Mouse (Mus musculus) layer of hippocampus, adult 9-11 months (tissue): ENCODE measurements around the gene Tead1.

Source experiments
- DNase-seq: peaks from one replicate; pipeline ENCODE4 v3.0.0; 2022

The Tead1 gene

DNA sequence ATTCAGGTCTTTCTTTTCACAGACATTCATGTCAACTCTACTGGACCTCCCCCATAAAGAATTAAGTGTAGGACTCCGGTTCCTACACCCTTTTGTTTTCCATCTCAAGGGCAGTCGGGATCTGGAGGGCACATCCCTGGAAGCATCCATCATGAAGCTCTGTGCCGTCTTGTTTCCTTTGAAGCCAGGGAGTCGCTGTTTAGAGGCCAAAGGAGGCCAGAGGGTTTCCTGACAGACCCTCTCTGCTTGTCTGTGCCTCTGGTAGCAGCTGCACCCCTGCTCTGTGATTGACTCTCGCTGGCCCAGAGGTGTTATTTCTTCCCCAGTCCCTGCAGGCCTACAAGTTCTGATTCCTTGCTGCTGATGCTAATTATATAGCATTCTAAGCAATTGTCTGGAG, 259.8 kb downstream of the Tead1 start:
- DNase-seq: no peak

DNA sequence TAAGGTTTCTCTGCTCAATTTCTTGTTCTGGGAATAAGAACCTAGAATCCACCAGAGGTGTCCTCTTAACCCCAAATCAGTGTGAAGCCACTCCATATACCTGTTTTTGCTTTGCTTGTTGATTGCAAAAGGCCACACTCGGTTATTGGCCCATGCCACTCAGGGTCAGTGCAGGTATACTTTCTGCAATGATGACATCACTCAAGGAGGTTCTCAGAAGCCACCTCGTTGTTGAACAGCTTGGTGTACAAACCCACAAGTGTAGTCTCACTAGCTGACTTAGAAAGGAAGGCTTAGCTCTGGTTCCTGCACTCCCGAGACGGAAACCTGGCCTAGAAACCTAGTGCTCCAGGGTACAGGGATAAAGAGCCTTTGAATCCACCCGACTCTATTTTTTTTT, 263.4 kb downstream of the Tead1 start:
- DNase-seq: no peak

DNA sequence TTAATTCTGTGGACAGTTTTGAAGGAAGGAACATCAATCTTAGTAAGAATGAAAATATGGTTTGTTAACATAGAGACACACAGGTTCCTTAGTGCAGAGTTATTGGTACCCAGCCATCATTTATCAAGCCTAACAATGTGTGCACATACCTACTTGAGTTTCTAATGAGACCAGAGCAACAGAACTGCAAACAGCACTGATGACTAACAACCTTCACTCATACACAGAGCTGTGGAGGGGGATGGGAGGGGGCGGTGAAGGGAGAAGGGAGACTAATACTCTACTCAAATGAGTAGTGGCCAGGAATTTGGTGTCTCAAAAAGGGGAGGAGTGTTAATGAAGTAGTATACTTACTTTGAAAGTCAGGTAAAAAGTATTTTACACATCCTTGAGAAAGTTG, 263.9 kb downstream of the Tead1 start:
- no peak for DNase-seq

DNA sequence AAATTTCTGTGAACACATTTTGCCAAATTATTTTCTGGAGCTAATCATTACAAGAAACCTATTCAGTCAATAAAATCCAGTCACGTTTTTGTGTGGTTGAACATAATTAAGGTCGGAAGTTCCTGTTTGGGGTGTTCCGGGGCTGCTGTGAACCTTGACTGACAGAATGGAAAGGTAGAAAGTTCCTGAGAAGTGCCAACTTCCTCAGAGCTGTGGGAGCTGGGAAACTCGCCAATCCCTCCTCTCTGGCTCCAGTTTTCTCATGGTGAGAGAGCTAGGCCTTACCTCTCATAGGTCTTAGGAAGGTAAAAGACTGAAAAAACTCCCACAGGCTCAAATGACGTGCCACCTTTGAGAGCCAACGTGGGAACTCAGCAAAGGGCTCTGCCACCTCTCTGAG, 267.6 kb downstream of the Tead1 start:
- DNase-seq: no peak

DNA sequence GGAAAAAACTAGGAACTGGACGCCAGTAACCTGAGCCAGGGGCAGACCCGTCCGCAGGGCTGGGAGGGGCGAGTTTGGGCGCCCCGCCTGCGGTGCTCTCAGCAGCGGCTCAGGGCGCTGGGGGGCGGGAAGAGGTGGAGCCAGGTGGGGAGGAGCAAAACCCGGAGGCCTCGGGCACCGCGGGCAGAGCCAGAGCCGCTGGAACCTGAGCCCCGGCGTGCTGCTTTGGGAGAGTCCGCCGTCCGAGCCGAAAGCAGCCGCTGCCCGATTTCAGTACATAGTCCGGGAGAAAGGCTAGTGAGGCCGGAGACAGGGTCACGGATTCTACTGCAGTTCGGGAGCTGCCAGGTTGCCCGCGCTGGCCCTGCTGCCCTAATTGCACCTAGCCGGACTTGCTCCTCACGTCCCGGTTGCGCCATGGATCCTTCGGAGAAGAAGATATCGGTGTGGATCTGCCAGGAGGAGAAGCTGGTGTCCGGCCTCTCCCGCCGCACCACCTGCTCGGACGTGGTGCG, 274.7 kb downstream of the Tead1 start, which contains the start of gene Rassf10:
Rassf10 (plus strand) TSS at position 186 of the 515 bp plus-strand sequence.
- no peak for DNase-seq

DNA sequence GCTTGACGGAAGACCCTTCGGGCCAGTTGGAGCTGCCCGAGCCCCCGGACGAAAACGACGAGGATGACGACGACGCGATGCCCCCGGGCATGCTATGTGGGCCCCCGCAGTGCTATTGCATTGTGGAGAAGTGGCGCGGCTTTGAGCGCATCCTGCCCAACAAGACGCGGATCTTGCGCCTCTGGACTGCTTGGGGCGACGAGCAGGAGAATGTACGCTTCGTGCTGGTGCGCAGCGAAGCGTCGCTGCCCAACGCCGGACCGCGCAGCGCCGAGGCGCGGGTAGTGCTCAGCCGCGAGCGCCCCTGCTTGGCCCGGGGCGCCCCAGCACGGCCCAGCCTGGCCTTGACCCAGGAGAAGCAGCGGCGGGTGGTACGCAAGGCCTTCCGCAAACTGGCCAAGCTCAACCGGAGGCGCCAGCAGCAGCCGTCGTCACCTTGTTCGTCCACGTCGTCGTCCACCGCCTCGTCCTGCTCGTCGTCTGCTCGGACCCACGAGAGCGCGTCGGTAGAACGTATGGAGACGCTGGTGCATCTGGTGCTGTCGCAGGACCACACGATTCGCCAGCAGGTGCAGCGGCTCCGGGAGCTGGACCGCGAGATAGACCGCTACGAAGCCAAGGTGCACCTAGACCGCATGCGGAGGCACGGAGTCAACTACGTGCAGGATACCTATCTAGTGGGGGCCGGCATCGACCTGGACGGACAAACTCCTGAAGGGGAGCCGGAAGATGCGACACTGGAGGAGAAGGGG, 275.4 kb downstream of the Tead1 start:
- DNase-seq: no peak

DNA sequence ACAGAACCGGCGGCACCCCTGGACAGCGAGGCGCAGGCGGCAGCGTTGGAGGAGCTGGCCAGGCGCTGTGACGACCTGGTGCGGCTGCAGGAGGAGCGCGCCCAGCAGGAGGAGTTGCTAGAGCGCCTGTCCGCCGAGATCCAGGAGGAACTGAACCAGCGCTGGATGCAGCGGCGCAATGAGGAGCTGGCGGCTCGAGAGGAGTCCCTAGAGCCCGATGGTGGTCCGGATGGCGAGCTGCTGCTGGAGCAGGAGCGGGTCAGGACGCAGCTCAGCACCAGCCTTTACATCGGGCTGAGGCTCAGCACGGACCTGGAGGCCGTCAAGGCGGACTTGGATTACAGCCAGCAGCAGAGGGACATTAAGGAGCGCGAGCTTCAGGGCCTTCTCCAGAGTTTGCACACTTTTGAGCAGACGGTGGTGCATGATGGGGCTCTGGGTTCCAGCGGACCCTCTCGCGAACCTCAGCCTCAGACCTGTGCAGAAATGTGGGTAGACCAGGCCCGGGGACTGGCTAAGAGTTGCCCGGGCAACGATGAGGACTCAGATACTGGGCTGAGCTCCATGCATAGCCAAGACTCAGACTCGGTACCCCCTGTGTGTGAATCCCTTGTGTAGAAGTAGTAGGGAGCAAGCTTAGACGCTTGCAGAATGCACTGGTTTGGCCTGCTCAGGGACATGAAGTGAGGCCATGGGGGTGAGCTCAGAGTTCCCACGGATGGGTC, 276.1 kb downstream of the Tead1 start:
- no peak for DNase-seq

DNA sequence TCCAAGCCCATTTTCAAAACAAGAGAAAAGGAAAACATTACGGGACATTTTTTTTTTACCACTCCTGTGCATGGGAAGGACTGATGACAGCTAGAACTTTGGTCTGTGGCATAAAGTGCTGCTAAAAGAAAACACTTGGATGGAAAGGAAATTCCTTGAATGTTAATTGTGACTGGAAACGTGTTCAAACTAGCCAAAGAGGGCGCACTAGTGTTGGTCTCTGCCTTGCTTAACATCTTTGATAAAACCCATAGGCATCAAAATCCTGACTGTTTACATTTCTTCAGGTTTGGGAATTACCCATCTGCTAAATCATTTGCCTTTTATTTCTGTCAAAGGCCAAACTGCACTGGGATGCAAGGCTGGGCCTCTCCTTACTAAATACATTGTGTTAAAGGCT, 276.8 kb downstream of the Tead1 start:
- DNase-seq: no peak
